Comparison of ENCODE assay signal across 1 mouse cellular context in the genomic region with DNA sequence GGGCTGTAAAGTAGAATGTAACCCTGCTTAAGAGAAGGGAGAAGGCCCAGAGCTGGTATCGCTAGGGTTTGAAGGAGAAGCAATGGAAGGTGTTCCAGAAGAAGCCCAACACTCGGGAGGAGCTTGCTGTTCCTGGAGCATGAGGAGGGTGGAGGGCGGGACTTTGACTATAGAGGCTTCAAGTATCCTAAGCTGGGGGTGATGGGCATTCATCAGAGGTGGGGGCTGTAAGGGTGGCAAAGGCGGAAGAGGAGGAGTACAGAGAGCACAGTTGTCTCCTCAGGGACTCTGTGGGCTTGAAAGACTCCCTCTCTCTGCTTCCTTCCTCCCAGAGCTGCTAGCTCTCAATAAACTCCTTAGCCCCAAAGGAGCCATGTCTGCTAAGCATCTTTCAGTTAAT.
A peak's percentile ranks its signal among the peaks of the same experiment; 100 is the strongest.
TF ChIP-seq lines count a peak whose summit lies in the region.

No protein-coding gene starts in this region.

TF ChIP-seq in CH12.LX, 34 proteins besides CTCF, POLR2A, EP300 and RAD21 (continued from another document):
- TF ChIP-seq MXI1 (IDR thresholded peaks at IDR 0.05; ENCODE audit: low read depth, low read length) = 0 out of 2 replicates have a peak, but pooled peaks have one; percentile 13
- TF ChIP-seq MAZ (IDR thresholded peaks at IDR 0.05; ENCODE audit: low read depth, low read length) = peak; percentile 99
- TF ChIP-seq NRF1 (IDR thresholded peaks at IDR 0.05; ENCODE audit: low read depth, low read length) = no peak
- no peak for TF ChIP-seq CHD1 (IDR thresholded peaks at IDR 0.05; ENCODE audit: low read depth, low read length)
- TF ChIP-seq KAT2A (IDR thresholded peaks at IDR 0.05; ENCODE audit: insufficient replicate concordance, low read length) = 0 out of 2 replicates have a peak, but pooled peaks have one; percentile 44
- TF ChIP-seq ELF1 (IDR thresholded peaks at IDR 0.05; ENCODE audit: low read depth, low read length) = peak; percentile 90
- TF ChIP-seq RCOR1 (conservative IDR thresholded peaks at IDR 0.05; ENCODE audit: low read depth, low read length) = no peak
- peak; percentile 72 for TF ChIP-seq SIN3A (IDR thresholded peaks at IDR 0.05; ENCODE audit: low read length)
- no peak for TF ChIP-seq USF1 (IDR thresholded peaks at IDR 0.05; ENCODE audit: low read depth, low read length)
- no peak for TF ChIP-seq JUN (IDR thresholded peaks at IDR 0.05; ENCODE audit: insufficient read depth, low read depth, low read length)
- no peak for TF ChIP-seq USF2 (conservative IDR thresholded peaks at IDR 0.05; ENCODE audit: low read depth, low read length)
- peak; percentile 93 for TF ChIP-seq TBP (conservative IDR thresholded peaks at IDR 0.05; ENCODE audit: low read depth, low read length)
- 0 out of 2 replicates have a peak, but pooled peaks have one; percentile 25 for TF ChIP-seq MEF2A (IDR thresholded peaks at IDR 0.05; ENCODE audit: borderline replicate concordance, low read depth, low read length)
- TF ChIP-seq MAX (IDR thresholded peaks at IDR 0.05; ENCODE audit: low read length) = 0 out of 2 replicates have a peak, but pooled peaks have one; percentile 49
- peak; percentile 90 for TF ChIP-seq CHD2 (IDR thresholded peaks at IDR 0.05; ENCODE audit: low read length)
- peak; percentile 74 for TF ChIP-seq TCF12 (IDR thresholded peaks at IDR 0.05; ENCODE audit: low read depth, low read length)
- no peak for TF ChIP-seq GABPA (IDR thresholded peaks at IDR 0.05; ENCODE audit: insufficient replicate concordance, low read depth, low read length)
- no peak for TF ChIP-seq ZC3H11A (IDR thresholded peaks at IDR 0.05; ENCODE audit: low read depth, low read length)
- no peak for TF ChIP-seq SMC3 (IDR thresholded peaks at IDR 0.05; ENCODE audit: low read depth, low read length)
- TF ChIP-seq ZMIZ1 (IDR thresholded peaks at IDR 0.05; ENCODE audit: low read depth, low read length) = peak; percentile 74
- TF ChIP-seq MAFK (IDR thresholded peaks at IDR 0.05; ENCODE audit: insufficient replicate concordance, low read length) = no peak
- no peak for TF ChIP-seq ZNF384 (IDR thresholded peaks at IDR 0.05; ENCODE audit: low read depth, low read length)
